Mouse (Mus musculus): ENCODE measurements around the gene Drd1. TPM values are rescaled to one million over a fixed set of nuclear protein-coding genes. Genes with fewer than 3 reads are reported as not detected.

Drd1 gene
- total and polyA plus RNA-seq, 2 experiments from 2014 or later, result 0.15 to 0.61 TPM

DNA sequence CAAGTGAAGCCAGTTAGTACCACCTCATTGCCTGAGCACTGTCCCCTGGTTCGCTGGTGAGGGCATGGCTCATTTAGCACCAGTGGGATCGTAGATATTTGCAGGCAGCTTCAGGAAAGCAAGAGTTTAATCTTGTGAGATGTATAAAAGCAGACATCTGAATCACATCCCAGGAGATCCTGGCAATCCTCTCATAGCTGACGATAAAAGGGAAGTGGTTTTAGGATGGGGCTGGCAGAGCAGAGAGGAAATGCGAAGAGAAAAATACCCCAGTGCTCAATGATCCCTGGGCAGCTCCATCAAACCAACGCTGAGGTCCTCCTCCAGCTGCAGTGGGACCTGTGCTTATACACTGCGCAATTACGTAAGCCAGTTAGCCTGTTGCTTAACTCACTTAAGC lies 28.4 kb downstream of the Drd1 start:
- Histone ChIP-seq H3K27me3 (ENCODE audit: control insufficient read depth, insufficient read depth, low read length) (no peaks in the 10 kb centered on the region), H3K27ac (ENCODE audit: low read depth) (no peak overlapping the region)
- 75% methylated on average over 7 of the region's 7 CpGs for WGBS

DNA sequence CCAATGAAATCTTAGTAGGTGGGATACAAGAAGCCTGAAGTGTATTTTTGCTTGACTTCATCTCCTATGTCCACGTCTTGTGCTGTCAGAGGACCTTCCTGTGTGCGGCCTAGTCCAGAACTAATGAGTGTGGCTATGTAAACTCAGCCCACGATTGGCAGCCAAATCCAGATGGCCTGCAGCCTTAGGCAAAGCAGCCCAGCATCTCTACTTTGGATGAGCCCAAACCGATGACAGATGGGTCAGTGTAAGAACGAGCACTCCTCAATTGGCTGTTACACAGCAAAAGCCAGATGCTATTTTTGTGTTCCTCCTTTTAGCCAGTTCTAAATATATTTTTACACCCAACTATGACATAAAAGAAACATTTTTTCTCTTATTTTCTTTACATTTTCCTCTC lies 32.2 kb downstream of the Drd1 start:
- TF ChIP-seq EP300 (IDR thresholded peaks at IDR 0.05; ENCODE audit: low read depth), result no peak
- TF ChIP-seq CTCF (IDR thresholded peaks at IDR 0.05; ENCODE audit: low read depth), result no peak
- H3K36me3 ChIP-seq (replicated peaks; ENCODE audit: control insufficient read depth, insufficient read depth, low read length), result no peaks in the 10 kb centered on the region
- no peak overlapping the region for H3K4me2 ChIP-seq (ENCODE audit: low read depth, low read length)
- no peaks in the 10 kb centered on the region for H3K27me3 ChIP-seq (ENCODE audit: control insufficient read depth, insufficient read depth, low read length)
- H3K4me1 ChIP-seq (ENCODE audit: control insufficient read depth, insufficient read depth), result no peaks in the 10 kb centered on the region
- H3K9me3 ChIP-seq (replicated peaks; ENCODE audit: control insufficient read depth, low read length), result no peaks in the 10 kb centered on the region
- DNase-seq (ENCODE audit: low spot score) (no peak), ATAC-seq (ENCODE audit: insufficient read depth, low read depth) (no peak)
- no peak overlapping the region for H3K4me3 ChIP-seq (ENCODE audit: low read depth, low read length)
- H3K27ac ChIP-seq (ENCODE audit: low read depth), result no peak overlapping the region
- 56% methylated on average over 5 of the region's 5 CpGs for WGBS
- no peak overlapping the region for H3K9ac ChIP-seq (replicated peaks; ENCODE audit: low read depth, low read length)

More for the DNA sequence above, 28.4 kb downstream of the Drd1 start:
- DNase-seq (ENCODE audit: low spot score) (no peak), ATAC-seq (ENCODE audit: insufficient read depth, low read depth) (no peak)
- no peak overlapping the region for H3K4me3 ChIP-seq (ENCODE audit: low read depth, low read length)
- no peak overlapping the region for H3K4me2 ChIP-seq (ENCODE audit: low read depth, low read length)
- H3K4me1 ChIP-seq (ENCODE audit: control insufficient read depth, insufficient read depth), result no peaks in the 10 kb centered on the region
- TF ChIP-seq CTCF (IDR thresholded peaks at IDR 0.05; ENCODE audit: low read depth) (no peak), EP300 (IDR thresholded peaks at IDR 0.05; ENCODE audit: low read depth) (no peak)
- no peaks in the 10 kb centered on the region for H3K9me3 ChIP-seq (replicated peaks; ENCODE audit: control insufficient read depth, low read length)
- H3K36me3 ChIP-seq (replicated peaks; ENCODE audit: control insufficient read depth, insufficient read depth, low read length), result no peaks in the 10 kb centered on the region
- no peak overlapping the region for H3K9ac ChIP-seq (replicated peaks; ENCODE audit: low read depth, low read length)

DNA sequence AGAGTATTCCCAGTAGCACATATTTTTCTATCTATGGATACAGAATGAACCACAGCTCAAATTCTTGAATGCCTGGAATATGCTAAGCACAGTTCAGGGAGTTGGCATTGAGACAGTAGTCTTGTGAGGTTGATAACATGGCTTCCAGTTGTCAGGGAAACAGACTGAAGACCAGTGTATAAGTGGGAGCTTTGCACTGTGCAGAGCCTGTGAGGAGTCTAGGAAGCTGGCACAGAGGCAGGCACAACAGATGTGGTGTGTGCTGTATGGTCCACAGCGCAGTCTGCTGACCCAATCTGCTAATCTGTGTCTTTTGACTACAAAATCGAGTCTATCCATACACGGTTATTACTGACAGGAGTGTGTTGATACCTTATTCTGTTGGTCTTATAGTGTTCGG lies 46.8 kb downstream of the Drd1 start:
- Histone ChIP-seq H3K36me3 (replicated peaks; ENCODE audit: control insufficient read depth, insufficient read depth, low read length) (no peaks in the 10 kb centered on the region), H3K27me3 (ENCODE audit: control insufficient read depth, insufficient read depth, low read length) (no peaks in the 10 kb centered on the region), H3K4me3 (ENCODE audit: low read depth, low read length) (no peak overlapping the region), H3K4me2 (ENCODE audit: low read depth, low read length) (no peak overlapping the region), H3K9ac (replicated peaks; ENCODE audit: low read depth, low read length) (no peak overlapping the region), H3K4me1 (ENCODE audit: control insufficient read depth, insufficient read depth) (peaks cover 16% of the 10 kb centered on the region; the same call in 1 of the 2 replicates), H3K27ac (ENCODE audit: low read depth) (no peak overlapping the region), H3K9me3 (replicated peaks; ENCODE audit: control insufficient read depth, low read length) (no peaks in the 10 kb centered on the region)
- ATAC-seq (ENCODE audit: insufficient read depth, low read depth), result no peak
- TF ChIP-seq CTCF (IDR thresholded peaks at IDR 0.05; ENCODE audit: low read depth), result no peak
- no peak for TF ChIP-seq EP300 (IDR thresholded peaks at IDR 0.05; ENCODE audit: low read depth)
- 82% methylated on average over 4 of the region's 4 CpGs for WGBS
- no peak for DNase-seq (ENCODE audit: low spot score)

Other genes with a start within 250 kb of the Drd1 start
- gene Sfxn1, start 16.2 kb upstream of the Drd1 start, total RNA-seq (2014; rRNA removed; ENCODE audit: low replicate concordance), result 5.4 and 8.8 TPM in 2 replicates
- 13.6 and 13.8 TPM in 2 replicates for gene Sfxn1, start 16.2 kb upstream of the Drd1 start, polyA plus RNA-seq (2015; fragmentation: Nextera tagmentation; extraction: Ambion mirVana)
- 0.58 TPM in 1 of 2 replicates, not detected in the other for gene Hrh2, start 136.4 kb upstream of the Drd1 start, total RNA-seq (2014; rRNA removed; ENCODE audit: low replicate concordance)
- 0.07 and 0.08 TPM in 2 replicates for gene Hrh2, start 136.4 kb upstream of the Drd1 start, polyA plus RNA-seq (2015; fragmentation: Nextera tagmentation; extraction: Ambion mirVana)